Mouse (Mus musculus) gastrocnemius, adult 18-20 months (tissue): ENCODE data around the gene Gm7073. TPM values are rescaled to one million over a fixed set of nuclear protein-coding genes. Genes with fewer than 3 reads are reported as not detected.

Source experiments
- DNase-seq: peaks from one replicate; pipeline ENCODE4 v3.0.0; 2021; ENCODE audit warnings: low spot score
- long read RNA-seq, 2 experiments: library from polyadenylated mRNA; stranded (forward); transcript quantifications; one replicate each; pipeline ENCODE4 v2.0.0; 2021
- total RNA-seq, 2 experiments: library from RNA; stranded (reverse); gene quantifications; 2 replicates each; pipeline ENCODE4 v1.2.3; 2021

Gm7073 gene
- not detected for total RNA-seq
- long read RNA-seq, experiment 1: 0 reads
- long read RNA-seq, experiment 2: 0 reads

DNA sequence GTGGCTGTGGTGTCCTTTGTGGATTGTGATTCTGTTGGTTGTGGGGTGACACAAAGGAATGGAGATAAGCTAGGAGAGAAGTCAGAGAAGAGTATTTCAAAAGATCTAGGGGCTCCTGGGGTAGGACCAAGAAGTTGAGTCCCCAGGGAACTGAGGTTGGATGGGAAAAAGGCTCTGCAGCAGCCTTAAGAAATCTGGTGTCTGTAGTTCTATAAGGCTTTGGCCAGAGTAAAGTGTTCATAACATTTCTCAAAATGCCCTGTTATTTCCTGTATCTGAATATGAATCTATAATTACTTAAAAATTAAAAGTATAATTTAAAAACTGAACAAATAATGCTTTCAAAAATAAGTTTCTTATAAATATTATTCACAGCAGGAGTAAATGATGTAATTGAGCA is at the start of gene Gm7073:
Gm7073 (minus strand) TSS at position 101 of the 400 bp plus-strand sequence.
- no peak for DNase-seq

DNA sequence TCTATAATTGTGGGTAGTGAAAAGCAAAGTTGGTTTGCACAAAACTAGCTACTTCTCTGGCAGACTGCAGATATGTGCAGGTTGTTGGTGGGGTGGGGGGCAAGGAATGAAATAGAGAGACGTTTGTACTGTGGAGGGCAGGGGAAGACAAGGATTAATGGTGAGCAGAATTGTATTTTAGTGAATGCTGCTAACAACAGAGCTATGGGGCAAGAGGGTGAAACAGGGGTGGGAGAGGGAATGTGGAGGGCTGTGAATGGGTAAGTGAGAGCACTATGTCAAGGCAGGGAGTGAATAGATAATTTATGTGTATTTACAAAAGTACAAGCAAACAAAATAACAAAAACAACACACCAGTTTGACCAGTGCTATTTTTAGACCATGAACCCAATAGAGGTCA is 31.5 kb upstream of the Gm7073 start:
- no peak for DNase-seq

DNA sequence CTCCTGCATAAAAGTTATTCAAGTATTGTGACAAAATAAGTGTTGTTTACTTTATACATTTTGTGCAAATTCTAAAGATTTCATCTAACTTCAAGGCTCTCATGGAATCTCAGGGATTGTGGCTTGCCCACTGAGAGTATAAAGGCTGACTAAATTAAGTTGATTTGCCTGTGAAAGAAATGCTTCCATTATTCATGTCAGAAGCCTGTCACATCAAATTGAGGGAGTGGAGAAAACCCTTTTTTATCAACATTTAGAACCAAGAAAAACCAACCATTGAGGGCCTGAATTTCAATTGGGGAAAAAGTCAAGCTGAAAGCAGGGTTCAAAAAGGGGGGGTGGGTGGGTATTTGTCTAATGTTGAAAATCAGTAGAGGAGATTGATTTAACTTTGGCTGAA is 30.0 kb upstream of the Gm7073 start:
- no peak for DNase-seq

DNA sequence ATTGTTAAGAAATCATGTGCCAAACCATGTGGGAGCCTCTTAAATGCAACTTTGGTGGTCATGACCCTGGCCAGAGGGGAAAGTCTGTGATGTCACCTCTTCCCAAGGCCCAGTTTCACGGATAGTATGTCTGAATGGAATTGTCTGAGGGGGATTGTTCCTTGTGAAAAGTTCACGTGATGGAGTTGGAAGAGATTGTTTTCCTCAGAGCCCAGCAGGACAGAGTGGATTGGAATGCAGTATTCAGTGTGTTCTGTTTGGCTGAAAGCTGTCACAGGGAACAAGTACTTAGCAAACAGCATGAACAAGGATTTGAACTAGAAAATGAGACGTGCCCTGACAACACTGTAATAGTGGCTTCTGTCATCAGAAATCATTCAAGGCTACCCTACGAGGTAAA is 16.2 kb upstream of the Gm7073 start:
- no peak for DNase-seq

DNA sequence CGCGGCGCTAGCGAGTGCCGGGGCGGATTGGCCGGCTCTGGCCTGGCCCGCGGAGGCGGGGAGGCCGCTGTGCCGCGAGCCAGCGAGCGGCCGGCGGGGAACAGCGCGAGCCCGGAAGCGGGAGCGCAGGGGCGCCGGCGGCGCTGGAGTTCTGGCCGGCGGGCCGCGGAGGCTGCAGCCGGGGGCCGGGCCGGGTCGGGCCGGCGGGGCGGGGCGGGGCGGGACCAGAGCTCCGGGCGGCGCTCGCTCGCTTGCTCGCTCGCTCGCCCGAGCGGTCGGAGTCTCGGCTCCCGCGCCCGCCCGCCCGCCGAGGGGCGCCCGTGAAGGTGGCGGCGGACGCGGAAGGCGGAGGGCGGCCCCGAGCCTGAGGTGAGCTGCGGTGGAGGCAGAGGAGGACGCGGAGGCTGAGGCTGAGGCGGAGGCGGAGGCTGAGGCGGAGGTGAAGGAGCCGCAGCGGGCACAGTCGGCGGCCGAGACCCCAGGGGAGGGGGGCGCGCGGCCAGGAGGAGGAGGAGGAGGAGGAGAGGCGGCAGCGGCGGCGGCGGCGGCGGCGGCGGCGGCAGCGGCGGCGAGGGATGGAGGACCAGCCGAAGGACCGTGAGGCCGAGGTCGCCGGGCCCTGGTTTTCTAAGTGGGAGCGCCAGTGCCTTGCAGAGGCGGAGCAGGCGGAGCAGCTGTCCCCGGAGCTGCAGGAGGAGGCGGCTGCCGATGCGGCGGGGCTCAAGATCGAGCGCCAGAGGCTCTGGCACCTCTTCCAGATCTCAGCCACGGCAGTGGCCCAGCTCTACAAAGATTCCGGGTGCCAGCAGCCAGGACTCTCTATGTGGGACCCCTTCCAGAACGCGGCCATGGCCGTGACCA is 8.6 kb upstream of the Gm7073 start:
- peak; percentile 7 for DNase-seq

DNA sequence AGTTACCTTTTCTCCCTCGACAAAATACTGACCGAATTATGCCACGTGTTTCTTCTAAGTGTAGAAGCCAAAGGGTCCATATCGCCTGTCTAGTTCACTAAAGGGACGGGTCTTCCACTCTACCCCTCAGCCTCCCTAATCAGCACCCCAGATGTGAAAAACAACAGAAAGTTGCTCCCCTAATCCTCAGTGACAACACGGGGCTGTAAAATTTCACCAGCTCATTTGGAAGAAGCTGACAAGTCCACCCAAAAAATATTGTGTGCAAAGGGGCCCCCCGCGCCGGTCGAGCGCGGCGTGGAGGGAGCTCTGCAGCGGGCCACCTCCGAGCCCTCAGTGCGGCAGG is 8.0 kb upstream of the Gm7073 start:
- DNase-seq: no peak

DNA sequence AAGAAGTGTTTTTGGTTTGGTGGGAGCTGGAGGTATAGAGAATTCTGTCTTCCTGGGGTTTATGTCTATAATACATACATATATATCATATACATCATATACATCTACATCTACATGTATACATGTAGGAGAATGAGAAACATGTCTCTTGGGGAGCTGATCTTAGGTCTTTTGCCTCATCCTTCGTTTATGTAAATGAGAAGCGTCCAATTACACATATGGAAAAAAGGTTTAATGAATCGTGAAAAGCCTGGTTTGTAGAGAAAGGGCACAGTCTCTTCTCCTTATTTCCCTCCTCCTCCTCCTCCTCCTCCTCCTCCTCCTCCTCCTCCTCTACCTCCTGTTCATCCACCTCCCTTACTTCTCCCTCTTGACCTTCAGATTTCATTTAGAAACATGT is 6.9 kb upstream of the Gm7073 start:
- DNase-seq: no peak

DNA sequence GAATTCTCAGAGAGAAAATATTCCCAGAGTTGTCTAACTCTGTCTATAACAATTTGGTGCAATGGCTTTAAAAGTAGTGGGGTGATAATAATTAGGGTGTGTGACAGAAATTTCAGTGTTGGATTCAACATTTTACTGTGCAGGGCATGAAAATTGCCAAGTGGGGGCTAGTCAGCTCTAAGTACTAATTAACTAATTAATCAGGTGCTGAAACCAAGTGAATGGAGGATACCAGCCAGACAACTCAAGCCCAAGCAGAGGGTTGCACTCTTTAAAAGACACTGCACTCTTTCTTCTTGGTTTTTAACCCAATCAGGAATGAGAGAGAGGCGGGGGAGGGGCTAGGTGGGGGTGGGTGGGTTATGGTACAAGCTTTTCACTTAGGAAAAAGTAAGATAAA is 6.4 kb upstream of the Gm7073 start:
- no peak for DNase-seq

DNA sequence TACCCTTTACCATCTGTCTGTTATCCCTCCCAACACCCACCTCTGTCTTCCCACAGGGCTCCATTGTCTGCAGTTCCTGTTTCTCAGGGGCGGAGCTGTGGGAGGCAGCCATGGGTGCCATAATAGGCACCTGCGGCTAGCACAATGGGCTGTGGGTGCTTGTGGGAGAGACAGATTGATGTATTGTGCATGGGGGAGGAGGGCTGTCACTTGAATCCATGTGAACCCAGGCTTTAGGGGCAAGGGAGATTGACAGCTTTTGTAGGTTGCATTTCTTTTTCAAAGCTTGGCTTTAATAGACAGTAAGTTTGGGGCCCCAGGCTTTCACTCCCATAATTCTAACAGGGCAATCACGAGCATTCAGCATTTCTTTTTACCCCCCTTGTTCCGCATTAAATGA is 5.0 kb upstream of the Gm7073 start:
- no peak for DNase-seq

DNA sequence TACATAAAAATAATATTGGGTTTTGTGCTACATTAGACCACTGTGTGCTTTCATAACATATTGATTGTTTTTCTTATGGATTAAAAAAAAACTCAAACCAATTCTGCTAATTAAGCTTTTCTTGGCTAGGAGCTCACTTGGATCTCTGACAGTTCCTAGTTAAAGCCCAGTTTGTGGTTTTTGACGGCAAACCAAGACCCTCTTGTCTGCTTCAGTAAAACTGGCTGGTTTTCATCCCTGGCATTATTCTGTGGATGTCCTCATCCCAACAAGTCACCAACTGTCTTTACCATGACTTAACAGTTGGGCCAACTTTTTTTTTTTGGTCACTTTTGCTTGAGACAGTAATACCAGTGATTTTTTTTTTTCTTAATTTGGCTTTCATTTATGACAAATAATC is 3.9 kb upstream of the Gm7073 start:
- no peak for DNase-seq

DNA sequence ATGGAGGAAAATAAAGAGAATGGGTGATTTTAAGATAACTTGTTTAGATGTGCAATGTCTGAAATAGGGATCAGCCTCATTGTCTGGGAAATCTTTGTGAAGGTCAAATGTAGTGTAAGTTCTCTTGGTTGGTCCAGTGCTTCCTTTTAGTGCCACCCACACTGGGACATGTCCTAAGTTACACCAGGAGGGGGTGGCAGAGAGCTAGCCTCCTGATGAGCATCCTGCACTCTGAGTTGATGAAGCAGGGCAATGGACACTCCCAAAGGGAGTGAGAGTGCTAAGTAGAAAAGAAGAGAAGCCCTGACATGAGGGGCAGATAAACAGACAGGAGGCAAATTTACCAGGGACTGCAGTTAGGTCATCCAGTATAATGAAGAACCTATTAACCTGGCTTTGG is 35.1 kb downstream of the Gm7073 start:
- peak; percentile 0 for DNase-seq

DNA sequence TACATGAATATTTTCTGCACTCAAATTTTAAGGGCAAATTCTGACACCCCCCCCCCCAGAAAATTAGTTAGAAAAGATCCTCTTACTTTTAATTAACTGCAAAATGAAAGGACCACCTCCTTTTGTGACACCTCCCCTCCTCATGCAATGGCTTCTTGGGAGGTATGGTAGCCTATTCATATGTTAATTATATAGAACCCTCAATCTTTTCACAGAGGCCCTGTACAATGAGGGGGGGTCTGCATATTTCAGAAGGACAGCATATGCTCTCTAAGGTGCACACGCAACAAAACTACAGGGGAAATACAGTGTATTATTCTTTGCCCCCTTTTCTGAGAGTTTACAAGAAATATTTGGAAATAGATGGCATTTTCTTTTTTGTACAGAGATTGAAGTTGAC is 41.3 kb downstream of the Gm7073 start:
- DNase-seq: no peak

DNA sequence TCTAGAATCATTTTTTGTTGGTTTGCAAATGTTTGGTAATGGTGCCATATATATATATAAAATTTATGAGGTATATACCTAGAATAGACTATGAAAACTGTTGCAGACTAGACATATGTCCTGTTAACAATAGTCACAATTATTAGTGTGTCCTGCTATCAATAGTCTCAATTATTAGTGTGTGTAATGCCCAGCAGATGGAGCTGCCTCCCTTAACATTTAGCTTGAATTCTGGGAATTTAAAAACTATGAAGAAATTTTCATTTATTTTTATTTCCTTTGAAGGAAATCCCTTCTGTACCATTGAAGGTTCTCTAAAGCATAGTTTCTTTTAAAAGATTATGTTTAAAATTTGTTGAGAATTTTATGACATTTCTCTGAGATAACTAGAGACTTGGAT is 43.7 kb downstream of the Gm7073 start:
- no peak for DNase-seq

DNA sequence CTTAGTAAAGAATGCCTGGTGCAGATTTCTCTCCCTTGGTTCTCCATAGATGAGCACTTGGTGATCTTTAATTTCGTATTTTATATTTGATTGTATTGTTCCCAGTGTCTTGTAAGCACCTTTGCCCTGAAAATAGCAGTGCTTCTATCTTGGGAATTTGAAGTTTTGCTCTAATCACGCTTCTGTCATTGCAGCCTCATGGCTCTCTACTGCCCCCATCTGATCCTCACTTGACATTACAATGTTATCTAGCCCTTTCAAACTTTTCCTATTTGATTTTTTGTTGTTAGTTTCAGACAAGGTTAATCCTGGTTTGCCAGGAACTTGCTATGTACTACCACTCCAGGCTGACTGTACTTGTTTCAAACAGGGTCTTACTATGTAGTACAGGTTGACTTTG is 75.3 kb downstream of the Gm7073 start:
- no peak for DNase-seq

DNA sequence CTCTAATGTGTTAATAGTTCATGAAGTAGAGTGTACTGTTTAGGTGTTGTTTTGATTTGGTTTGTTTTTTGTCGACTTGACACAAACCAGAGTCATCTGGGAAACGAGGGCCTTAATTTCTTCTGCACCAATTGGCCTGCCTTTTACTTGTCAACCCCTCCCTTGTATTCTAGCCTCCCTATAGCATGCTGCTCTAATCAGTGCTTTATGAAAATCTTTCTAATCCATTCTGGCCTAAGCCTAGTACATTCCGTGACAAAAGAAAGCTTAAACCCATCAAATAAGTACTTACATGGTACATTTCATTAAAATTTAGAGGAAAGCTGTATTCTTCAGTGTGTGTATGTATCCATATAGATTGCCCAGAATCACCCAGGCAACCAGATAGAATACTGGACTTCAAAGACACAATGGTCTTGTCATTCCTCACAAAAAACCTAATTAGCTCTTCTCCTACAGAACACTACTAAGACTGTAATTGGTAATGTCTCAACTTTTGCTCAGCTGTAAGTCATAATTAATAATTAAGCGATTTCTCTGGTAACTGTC is 124.4 kb downstream of the Gm7073 start:
- no peak for DNase-seq

DNA sequence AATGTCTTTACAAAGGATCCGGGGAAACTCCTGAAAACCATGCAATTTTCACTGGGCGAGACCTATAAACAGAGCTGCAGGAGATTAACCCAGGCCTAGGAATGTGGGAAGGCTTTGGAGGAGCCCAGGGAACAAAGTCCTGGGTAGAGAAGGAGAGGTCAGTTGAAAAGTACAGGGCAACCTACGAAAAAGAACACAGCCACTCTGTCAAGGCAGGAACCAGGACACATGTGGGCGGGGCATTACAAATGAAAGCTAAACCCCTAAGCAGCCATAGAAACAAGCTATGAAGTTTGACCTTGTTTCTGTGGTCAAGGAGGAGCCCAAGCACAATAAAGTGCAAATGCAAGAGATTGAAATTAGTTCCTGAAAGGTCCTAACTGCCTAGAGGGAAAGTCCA is 133.4 kb downstream of the Gm7073 start:
- no peak for DNase-seq

DNA sequence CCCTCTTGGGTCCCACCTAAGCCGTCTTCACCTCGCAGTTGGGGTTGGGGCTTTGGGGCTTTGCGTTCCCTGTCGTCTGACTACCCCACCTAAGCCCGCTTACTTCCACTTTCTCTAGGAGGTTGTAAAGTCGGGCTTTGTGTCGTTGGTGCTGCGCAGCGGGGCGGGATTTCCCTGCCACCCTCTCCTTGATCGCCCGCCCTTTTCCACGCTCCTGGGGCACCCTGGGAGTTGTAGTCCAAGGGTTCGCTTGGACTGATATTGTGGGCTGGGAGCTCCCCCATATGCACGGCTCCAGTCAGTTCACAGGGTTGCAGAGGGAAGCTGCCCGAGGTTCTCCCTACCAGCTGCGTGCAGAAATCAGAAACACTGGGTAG is 134.4 kb downstream of the Gm7073 start:
- peak; percentile 90 for DNase-seq

DNA sequence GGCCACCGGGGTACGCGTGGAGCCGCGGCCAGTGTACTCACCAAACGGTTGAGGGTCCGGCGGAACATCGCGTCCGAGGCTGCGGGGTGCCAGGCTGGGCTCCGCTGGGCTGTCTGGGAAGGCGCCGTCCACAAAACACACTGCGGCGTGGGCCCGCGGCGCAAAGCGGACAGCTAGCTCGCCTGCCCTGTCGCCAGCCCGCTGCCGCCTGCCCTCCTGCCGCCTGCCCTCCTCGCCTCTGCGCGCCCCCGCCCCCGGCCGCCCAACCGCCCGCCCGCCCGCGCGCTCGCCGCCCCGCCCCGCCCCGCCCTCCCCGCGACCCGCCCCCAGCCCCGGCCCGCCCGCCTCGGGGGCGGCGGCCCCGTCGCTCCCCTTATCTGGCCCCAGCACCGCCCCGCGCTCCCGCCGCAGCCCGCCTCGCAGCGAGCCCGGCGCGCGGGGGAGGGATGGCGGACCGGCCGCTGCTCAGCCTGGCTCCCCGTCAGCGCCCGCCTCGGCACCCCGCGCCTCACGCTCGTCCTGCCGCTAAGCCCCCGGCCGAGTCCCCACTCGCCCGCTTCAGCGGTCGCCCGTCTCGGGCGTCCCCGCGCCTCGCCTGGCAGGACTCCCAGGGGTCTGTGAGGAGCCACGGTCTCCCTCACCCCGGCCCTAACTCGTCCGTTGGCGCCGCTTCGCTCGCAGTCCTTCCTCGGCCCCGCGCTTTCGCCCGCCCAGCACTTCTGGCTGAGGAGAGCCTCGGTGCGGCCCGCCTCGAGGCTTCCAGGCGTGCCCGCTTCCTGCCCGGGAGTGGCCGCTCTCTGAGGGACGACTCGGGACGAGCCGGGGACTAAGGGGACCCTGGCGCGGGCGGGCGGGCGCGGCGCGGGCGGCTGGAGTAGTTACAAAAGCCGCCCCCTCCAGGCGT is 135.0 kb downstream of the Gm7073 start:
- DNase-seq: peak; percentile 51

DNA sequence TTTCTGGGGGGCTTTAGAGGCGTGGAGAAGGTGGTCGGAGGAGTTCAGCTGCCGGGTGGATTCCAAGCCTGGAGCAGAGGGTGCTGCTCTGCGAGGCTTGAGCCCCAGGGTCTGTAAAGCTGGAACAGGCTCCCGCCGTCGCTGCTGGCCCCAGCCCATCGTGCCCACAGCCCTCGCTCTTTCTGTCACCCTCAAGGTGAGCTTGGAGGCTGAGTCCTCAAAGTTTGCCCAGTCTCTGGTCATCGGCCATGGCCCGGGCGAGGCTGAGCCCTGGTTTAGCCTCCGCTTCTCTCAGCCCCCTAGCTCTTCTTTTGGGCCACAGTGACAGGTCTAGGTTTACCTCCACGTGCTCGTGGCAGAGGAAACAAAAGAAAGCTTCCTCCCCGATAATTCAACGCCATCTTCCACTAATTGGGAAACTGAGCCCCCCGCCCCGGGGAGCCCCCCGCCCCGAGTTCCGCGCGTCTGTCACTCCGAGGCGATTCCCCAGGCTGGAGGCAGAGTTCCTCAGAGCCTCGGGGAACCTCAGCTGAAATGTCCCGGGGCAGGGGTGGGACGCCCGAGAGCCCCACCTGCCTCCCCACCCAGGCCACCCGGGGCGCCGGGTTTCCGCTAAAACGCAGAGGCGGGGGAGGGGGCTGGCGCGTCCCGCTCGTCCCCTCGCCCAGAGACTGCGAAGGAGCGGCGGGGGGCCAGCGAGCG is 135.8 kb downstream of the Gm7073 start:
- DNase-seq: peak; percentile 1

DNA sequence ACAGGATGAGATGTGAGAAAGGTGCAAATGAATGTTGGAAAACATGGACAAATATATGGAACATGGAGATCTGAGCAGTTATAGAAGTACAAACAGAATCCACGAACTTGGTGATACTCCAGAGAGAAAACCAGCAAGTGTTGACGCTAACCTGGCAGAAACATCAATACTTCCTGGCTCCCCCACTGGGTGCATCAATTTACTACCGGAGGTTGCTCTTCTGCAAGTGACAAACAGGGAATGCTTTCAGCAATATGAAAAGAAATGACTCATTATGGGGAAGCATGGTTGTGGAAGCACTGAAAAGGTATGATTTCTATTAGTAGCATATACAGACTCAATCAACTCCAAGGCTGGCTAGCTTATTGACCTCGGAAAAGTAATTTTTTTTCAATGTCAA is 144.8 kb downstream of the Gm7073 start:
- no peak for DNase-seq

DNA sequence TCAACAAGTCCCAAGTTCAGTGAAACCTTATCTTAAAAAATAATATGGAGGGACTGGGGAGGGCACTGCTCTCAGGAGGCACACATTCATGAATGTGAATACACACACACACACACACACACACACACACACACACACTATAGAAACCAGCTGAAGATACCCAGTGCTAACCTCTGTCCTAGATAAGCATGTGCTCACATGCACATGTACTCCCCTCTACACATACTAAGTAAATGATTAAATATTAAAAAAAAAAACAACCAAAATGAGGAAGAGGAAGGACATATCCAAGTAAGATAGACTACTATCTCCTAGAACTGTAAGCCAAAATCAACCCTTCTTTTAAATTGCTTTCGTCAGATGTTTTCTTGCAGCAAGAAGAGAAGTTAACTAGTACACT is 152.2 kb downstream of the Gm7073 start:
- no peak for DNase-seq
